Mouse (Mus musculus): Measurements from ENCODE around the gene Dtl.

DNA sequence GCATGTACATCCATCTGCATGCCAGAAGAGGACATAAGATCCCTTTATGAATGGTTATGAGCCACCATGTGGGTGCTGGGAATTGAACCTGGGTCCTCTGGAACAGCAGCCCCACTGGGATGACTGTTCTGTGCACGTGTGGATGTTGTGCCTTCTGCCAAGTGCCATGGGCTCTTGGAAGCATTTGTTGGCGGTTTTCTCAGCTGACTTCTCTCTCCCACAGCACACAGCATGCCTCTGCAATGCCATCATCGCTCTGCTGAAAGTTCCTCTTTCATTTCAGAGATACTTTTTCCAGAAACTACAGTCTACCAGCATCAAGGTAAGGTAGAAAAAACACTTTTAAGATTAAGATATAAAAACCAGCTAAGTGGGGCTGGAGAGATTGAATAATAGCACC lies 42.2 kb upstream of the Dtl start:
- no peak for TF ChIP-seq CTCF (IDR thresholded peaks at IDR 0.05)
- no peak for TF ChIP-seq EP300 (IDR thresholded peaks at IDR 0.05)

Data from lung, postnatal 0 days (tissue).